9 mouse cellular contexts compared by ENCODE assay signal in genomic region chr9:110877888-110878287, GRCm38 (mm10). TPM values are rescaled to one million over a fixed set of nuclear protein-coding genes. Genes with fewer than 3 reads are reported as not detected.
A peak's percentile ranks its signal among the peaks of the same experiment; 100 is the strongest.
DNase-seq lines count a peak whose midpoint lies in the region; ATAC-seq and TF ChIP-seq lines count a peak whose summit lies in the region.
"Had no signal": no experiment of that assay in that cellular context is flagged by ENCODE, and none has a peak within 500 bp of the region (broad histone marks: within the 10 kb centered on the region; RNA-seq: fewer than 3 reads in every experiment).

No protein-coding gene starts in this region.

- no peak for TF ChIP-seq CTCF in layer of hippocampus, adult 2 months (conservative IDR thresholded peaks at IDR 0.05)

- peak; percentile 57 for ATAC-seq in liver, embryonic 15.5 days (ENCODE audit: insufficient read depth)
- no peak for ATAC-seq in CD4-positive, CD25-positive, alpha-beta regulatory T cell, adult 4 months

- H3K27ac ChIP-seq in layer of hippocampus, adult 2 months: peak overlapping the region; percentile 57; the same call in 1 of the 2 replicates
- peak overlapping the region; percentile 70 for H3K27ac ChIP-seq in liver, embryonic 15.5 days (replicated peaks)

- H3K4me2 ChIP-seq in liver, embryonic 15.5 days: no peak overlapping the region

- H3K4me1 ChIP-seq in liver, embryonic 15.5 days (replicated peaks): peaks cover 28% of the 10 kb centered on the region

- intact Hi-C loops in gastrocnemius, postnatal 36 days (cut with DNase I): no loop called here

- no peak for DNase-seq in layer of hippocampus, adult 2 months (ENCODE audit: low spot score in 2 of 2)
- no peak for DNase-seq in layer of hippocampus, postnatal 36 days
- peak; percentile 80 for DNase-seq in adrenal gland, postnatal 10 days
- peak; percentile 65 to 81 for DNase-seq in gastrocnemius, postnatal 36 days
- no peak for DNase-seq in thymus, postnatal 14 days
- no peak for DNase-seq in thymus, postnatal 0 days (ENCODE audit: low spot score)

- peaks cover 60% of the 10 kb centered on the region for H3K27me3 ChIP-seq in liver, embryonic 15.5 days

- WGBS in liver, embryonic 15.5 days (ENCODE audit: insufficient replicate concordance): 60% methylated on average over 5 of the region's 5 CpGs

- H3K4me3 ChIP-seq in layer of hippocampus, adult 2 months: no peak overlapping the region
- no peak overlapping the region for H3K4me3 ChIP-seq in liver, embryonic 15.5 days (replicated peaks)

- no peaks in the 10 kb centered on the region for H3K9me3 ChIP-seq in liver, embryonic 15.5 days (replicated peaks)

- no peaks in the 10 kb centered on the region for H3K36me3 ChIP-seq in liver, embryonic 15.5 days (replicated peaks)

- H3K9ac ChIP-seq in liver, embryonic 15.5 days: no peak overlapping the region

RNA-seq across cellular contexts. Expression of gene Als2cl, which starts 1.8 kb away (rescaled TPM):
- total RNA-seq in layer of hippocampus, adult 2 months (2021): 10 to 100 TPM in 1 of 2 experiments, 1 to 10 TPM in 1; 9.1 to 14.6 TPM
- 10 to 100 TPM in 1 of 2 experiments, 1 to 10 TPM in 1; 6.0 to 10.1 TPM for total RNA-seq in layer of hippocampus, postnatal 36 days (2021)
- 10 to 100 TPM; 16.4 to 18.2 TPM for total RNA-seq in adrenal gland, postnatal 10 days (2021)
- 1 to 10 TPM; 4.6 to 6.6 TPM for total RNA-seq in gastrocnemius, postnatal 36 days (2021)
- polyA plus RNA-seq in liver, embryonic 15.5 days (2015; fragmentation: Nextera tagmentation; extraction: Ambion mirVana): 1.7 and 2.6 TPM in 2 replicates
- 3.7 and 4.9 TPM in 2 replicates for polyA plus RNA-seq in thymus, postnatal 0 days (2015; fragmentation: Nextera tagmentation; extraction: Ambion mirVana)
- 10 to 100 TPM; 17.4 to 29.4 TPM for polyA plus RNA-seq in CD4-positive, CD25-positive, alpha-beta regulatory T cell, adult 4 months (2017; shearing (Covaris generic))

RNA-seq across cellular contexts. Expression of gene Tmie, which starts 2.0 kb away (rescaled TPM):
- total RNA-seq in layer of hippocampus, adult 2 months (2021): 1 to 10 TPM; 1.9 to 2.0 TPM
- 1 to 10 TPM; 1.2 to 1.8 TPM for total RNA-seq in layer of hippocampus, postnatal 36 days (2021)
- 1 to 10 TPM; 1.9 to 5.6 TPM for total RNA-seq in adrenal gland, postnatal 10 days (2021)
- under 1 TPM; 0.37 to 0.41 TPM for total RNA-seq in gastrocnemius, postnatal 36 days (2021)
- polyA plus RNA-seq in liver, embryonic 15.5 days (2015; fragmentation: Nextera tagmentation; extraction: Ambion mirVana): 1.8 and 2.5 TPM in 2 replicates
- 6.2 and 7.1 TPM in 2 replicates for polyA plus RNA-seq in thymus, postnatal 0 days (2015; fragmentation: Nextera tagmentation; extraction: Ambion mirVana)
- 1 to 10 TPM; 2.5 to 3.5 TPM for polyA plus RNA-seq in CD4-positive, CD25-positive, alpha-beta regulatory T cell, adult 4 months (2017; shearing (Covaris generic))

RNA-seq across cellular contexts. Expression of gene Prss50, which starts 20.1 kb away (rescaled TPM):
- total RNA-seq in layer of hippocampus, adult 2 months (2021): under 1 TPM; 0.32 to 0.51 TPM
- total RNA-seq in layer of hippocampus, postnatal 36 days (2021): under 1 TPM; 0.40 to 0.78 TPM
- total RNA-seq in adrenal gland, postnatal 10 days (2021): under 1 TPM in 1 of 2 experiments, not detected in 1; 0.67 TPM
- not detected for total RNA-seq in gastrocnemius, postnatal 36 days (2021)
- polyA plus RNA-seq in liver, embryonic 15.5 days (2015; fragmentation: Nextera tagmentation; extraction: Ambion mirVana): 13.9 and 14.5 TPM in 2 replicates
- 0.14 and 0.18 TPM in 2 replicates for polyA plus RNA-seq in thymus, postnatal 0 days (2015; fragmentation: Nextera tagmentation; extraction: Ambion mirVana)
- not detected for polyA plus RNA-seq in CD4-positive, CD25-positive, alpha-beta regulatory T cell, adult 4 months (2017; shearing (Covaris generic))

RNA-seq across cellular contexts. Expression of gene Prss46, which starts 33.6 kb away (rescaled TPM):
- total RNA-seq in layer of hippocampus, adult 2 months (2021): not detected
- total RNA-seq in layer of hippocampus, postnatal 36 days (2021): not detected
- total RNA-seq in adrenal gland, postnatal 10 days (2021): not detected
- total RNA-seq in gastrocnemius, postnatal 36 days (2021): not detected
- polyA plus RNA-seq in liver, embryonic 15.5 days (2015; fragmentation: Nextera tagmentation; extraction: Ambion mirVana): not detected in 2 replicates
- polyA plus RNA-seq in thymus, postnatal 0 days (2015; fragmentation: Nextera tagmentation; extraction: Ambion mirVana): not detected in 2 replicates
- polyA plus RNA-seq in CD4-positive, CD25-positive, alpha-beta regulatory T cell, adult 4 months (2017; shearing (Covaris generic)): not detected
- polyA plus RNA-seq: limb, embryonic 14.5 days had no signal

RNA-seq across cellular contexts. Expression of gene Fam240a, which starts 38.8 kb away (rescaled TPM):
- not detected for total RNA-seq in layer of hippocampus, adult 2 months (2021)
- total RNA-seq in layer of hippocampus, postnatal 36 days (2021): not detected
- not detected for total RNA-seq in adrenal gland, postnatal 10 days (2021)
- total RNA-seq in gastrocnemius, postnatal 36 days (2021): 1 to 10 TPM in 1 of 2 experiments, not detected in 1; 1.2 TPM
- polyA plus RNA-seq in liver, embryonic 15.5 days (2015; fragmentation: Nextera tagmentation; extraction: Ambion mirVana): not detected in 2 replicates
- 0.67 and 0.82 TPM in 2 replicates for polyA plus RNA-seq in thymus, postnatal 0 days (2015; fragmentation: Nextera tagmentation; extraction: Ambion mirVana)
- under 1 TPM in 1 of 2 experiments, not detected in 1; 0.69 TPM for polyA plus RNA-seq in CD4-positive, CD25-positive, alpha-beta regulatory T cell, adult 4 months (2017; shearing (Covaris generic))
- polyA plus RNA-seq: limb, embryonic 14.5 days had no signal

Comparison
In these comparisons a context has a peak if more than half of its experiments do, and no peak if none do; other contexts are left out.
1. DNase-seq: peak in adrenal gland, postnatal 10 days (single experiment) and gastrocnemius, postnatal 36 days (2 of 2); none in layer of hippocampus, adult 2 months (0 of 2), layer of hippocampus, postnatal 36 days (0 of 2), thymus, postnatal 14 days (single experiment) and thymus, postnatal 0 days (single experiment).